Mouse (Mus musculus) embryo, embryonic 10.5 days (tissue): ENCODE results near the gene Cxadr.
"Not testable (repeated sequence)": the region's sequence is repeated elsewhere in the genome, so short reads cannot be mapped to it uniquely, and the experiment has no call there.

Experiments used
- DNase-seq: peaks from one replicate; pipeline ENCODE4 v3.0.0-alpha.2; 2015; ENCODE audit warnings: low spot score

Gene Cxadr

DNA sequence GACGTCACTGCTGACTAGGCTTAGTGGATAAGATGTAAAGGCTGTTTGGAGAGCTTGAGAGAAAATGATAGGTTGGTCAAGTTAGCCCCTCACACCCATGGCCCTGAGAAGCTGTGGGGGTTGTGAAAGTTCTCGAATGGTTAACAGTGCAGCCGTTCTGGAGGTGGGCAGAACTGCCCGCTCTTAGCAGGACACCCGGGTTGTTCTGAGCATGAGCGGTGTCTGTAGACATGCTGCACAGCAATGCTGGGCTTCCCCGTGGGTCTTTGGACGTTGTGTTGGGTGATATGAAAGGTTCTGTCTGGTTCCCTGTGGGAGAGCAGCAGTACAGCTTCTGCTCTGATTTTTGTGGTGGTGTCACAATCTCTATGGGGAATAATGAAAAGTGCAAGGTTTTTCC is 5.3 kb downstream of the Cxadr start:
- DNase-seq: no peak

DNA sequence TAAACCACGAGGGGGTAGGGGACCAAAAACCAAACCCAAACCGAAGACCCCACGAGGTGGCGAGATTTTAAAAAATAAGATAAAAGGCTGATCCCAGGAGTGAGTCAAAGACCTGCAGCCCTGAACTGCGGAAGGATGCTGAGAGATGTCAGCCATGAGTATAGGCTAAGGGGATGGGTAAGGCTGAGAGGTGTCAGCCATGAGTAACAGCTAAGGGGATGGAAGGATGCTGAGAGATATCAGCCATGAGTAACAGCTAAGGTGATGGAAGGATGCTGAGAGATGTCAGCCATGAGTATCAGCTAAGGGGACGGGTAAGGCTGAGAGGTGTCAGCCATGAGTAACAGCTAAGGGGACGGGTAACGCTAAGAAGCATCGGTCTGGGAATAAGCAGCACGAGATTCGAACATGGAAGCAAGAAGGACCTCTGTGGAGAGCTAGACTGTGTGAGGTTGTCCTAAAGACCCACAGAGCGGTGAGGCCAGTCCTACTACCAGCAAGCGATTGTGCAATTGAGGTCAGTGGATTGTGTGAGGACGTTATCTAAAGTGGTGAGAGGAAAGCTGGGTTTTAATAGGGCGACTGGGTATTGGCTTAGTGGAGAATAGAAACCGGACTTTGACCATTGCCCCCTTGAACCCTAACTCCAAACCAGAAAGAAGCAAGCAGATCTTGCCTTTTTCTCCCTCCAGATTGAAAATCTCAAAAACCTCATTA is 6.3 kb downstream of the Cxadr start:
- no peak for DNase-seq

- DNase-seq: no peak
These were observed 8.0 kb downstream of the Cxadr start for GRCm38 (mm10) chr16:78309258-78309657.

- no peak for DNase-seq
These were observed 12.0 kb downstream of the Cxadr start for GRCm38 (mm10) chr16:78313135-78313887.

DNA sequence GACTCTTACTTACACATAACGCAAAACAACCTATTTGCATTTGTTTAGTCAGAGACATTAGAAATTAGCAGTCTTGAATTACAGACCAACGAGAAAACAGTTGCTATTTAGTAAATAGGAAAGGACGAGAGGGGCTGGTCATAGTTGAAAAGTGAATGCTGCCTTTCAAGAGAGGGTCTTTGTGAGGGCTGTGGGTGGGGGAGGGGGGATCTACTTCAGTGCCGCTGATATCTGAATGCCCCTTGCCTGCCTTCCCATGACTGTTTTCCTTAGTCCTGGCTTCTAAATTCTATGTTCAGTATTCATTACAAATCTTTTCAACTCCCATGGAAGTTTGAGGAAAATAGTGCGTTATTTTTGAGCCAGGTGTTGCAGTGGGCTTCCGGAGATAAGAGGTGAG is 12.7 kb downstream of the Cxadr start:
- peak; percentile 51 for DNase-seq

GRCm38 (mm10) chr16:78316849-78317248 is 15.6 kb downstream of the Cxadr start:
- peak; percentile 54 for DNase-seq

- DNase-seq: no peak
These were observed 16.7 kb downstream of the Cxadr start for GRCm38 (mm10) chr16:78317960-78318359.

DNA sequence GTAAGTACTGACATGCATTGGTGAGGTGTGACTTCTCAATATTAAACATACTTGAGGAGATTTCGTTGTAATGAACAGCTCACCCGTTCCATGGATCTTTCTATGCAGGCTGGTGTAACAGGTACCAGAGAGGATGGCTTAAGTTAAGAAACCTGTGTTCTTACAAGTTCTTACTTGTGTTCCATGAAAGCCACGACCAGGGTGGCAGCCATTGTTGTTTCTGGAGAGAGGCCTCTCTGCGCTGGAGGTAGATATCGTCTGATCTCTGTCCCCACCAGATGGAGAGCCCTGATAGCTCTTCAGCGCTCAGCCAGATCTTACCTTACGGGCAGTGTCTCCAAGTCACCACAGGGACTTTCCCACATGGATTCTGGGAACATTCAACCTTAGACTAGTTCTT is 18.4 kb downstream of the Cxadr start:
- DNase-seq: no peak

GRCm38 (mm10) chr16:78321559-78321958 is 20.3 kb downstream of the Cxadr start:
- DNase-seq: peak; percentile 67

DNA sequence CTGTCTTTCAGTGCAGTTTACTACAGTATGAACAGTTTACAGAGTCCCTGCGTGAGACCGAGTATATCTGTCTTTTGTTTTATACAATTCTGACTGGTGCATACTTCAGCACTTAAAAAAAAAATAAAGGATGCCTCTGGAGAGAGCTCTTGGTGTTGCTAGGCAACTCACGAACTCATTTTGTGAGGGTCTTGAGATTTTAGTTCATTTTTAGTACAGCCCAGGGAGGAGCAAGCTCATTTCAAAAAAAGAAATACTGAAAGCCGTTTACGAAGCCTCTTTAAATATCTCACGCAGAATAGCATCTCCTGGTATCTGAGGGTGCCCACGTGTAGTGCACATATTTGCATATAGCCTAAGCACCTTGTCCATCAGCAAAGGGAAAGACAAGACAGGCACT is 20.9 kb downstream of the Cxadr start:
- DNase-seq: no peak

DNA sequence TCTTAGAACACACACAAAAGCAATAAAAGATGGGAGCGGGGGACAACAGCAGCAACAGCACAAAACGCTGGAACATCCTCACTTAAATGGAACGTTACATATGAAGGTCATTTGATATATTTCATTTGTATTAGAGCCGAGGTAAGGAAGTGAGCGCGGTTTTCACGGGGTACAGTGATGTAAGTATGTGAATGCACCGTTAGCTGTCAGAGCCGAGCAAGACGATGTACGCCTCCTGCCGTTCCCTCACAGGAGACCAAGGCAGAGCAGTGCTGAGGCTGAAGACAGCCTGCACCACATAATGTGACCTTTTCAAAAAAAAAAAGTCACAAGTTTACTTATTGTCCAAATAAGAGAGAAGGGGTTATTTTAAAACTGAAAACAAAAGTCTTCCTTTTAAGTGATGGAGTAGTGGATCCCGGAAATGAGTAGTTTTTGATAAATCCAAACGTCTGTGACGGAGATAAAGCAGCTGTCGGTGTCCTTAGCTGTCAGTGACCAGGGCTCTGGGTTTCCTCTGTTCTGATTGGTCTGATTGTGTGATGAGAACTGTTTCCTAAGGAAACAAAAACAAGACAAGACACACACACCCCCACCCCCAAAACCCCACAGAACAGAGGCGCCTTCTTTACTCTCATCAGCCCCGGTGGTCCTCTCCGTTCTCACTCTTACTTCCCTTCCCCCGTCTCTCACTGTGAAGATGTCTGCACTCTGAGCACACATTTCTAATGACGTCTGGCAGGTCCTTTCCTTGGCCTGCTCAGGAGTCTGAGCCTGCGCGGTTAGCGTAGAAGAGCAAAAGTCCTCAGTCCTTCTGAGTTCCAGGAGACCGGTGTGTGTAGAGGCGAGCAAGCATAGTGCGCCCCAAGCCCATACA is 24.9 kb downstream of the Cxadr start:
- DNase-seq: no peak

DNA sequence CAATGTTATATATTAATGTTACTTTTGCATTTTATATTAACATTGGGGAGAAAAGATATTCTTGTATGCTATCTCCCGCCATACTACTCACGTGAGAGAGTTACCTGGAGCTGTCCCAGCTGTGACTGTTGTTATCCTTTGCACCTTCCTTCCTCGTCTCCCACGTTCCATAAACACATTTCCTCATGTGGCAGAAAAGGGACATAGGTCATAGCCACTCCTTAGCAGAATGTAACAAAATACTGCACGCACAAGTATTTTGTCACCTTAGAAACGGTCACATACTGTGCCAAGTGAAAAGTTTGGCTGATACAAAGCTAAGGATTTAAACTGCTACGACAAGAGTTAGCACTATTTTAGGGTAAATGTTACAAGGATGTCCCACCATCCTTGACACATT is 26.3 kb downstream of the Cxadr start:
- no peak for DNase-seq

DNA sequence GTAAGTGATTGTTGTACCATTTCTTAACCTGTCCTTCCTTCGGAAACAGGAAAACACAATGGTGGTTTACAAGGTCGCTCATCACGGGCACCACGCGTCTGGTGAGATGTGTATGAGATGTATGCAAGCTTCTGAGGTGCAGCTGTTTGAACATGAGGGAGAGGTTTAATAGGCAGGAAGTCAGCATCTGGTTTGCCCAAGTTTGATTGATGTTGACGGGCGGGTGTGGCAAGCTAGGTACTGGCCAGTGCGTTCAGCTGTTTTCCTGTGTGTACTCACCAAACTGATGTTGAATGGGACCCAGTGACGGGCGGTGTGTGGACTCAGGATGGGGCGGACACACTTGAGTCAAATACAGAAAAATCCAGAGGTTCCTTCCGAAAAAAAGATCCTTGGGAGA is 26.7 kb downstream of the Cxadr start:
- DNase-seq: no peak

GRCm38 (mm10) chr16:78337226-78337625 is 35.9 kb downstream of the Cxadr start:
- no peak for DNase-seq

DNA sequence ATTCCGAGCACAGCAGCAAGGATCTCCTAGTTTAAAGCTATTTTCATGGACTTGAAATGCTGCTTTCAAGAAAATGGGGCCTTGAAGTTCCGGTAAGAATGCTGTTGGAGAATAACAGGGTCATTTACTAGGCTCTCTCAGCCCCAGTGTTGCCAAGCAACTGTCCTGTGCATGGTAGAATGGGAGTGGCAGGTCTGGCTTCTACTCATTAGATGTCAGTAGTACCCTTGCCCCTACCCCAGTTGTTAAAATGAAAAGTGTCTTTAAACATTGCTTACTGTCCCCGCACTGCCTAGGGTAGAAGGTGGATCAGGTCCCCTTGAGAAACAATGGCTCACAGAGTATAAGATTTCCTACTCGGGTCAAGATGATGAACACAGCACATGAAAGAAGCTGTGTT is 40.1 kb downstream of the Cxadr start:
- no peak for DNase-seq

GRCm38 (mm10) chr16:78342767-78343166 is 41.5 kb downstream of the Cxadr start:
- DNase-seq: no peak

DNA sequence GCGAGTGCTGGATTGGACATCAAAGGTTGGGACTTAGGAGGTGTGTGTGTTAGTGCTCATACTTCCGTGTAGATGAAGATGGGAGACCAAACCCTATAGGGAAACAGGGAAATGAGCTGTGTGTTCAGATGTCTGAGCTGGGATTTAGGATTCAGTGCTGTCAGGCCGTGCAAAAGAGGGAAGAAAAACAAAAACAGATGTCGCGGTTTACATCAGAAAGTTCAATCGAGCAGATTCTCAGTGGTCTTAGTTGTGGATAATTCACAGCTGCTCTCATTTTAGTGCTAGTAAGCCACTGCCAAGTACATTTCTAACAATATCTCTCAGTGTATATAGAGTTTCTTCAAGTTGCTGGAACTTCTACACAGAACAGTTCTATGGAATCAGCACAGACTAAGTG is 42.5 kb downstream of the Cxadr start:
- no peak for DNase-seq

GRCm38 (mm10) chr16:78346662-78347327 is 45.5 kb downstream of the Cxadr start:
- no peak for DNase-seq

- DNase-seq: no peak
These were observed 46.1 kb downstream of the Cxadr start for GRCm38 (mm10) chr16:78347328-78347926.

- DNase-seq: no peak
These were observed 56.5 kb downstream of the Cxadr start for GRCm38 (mm10) chr16:78357757-78358156.

GRCm38 (mm10) chr16:78361466-78361865 is 60.2 kb downstream of the Cxadr start:
- DNase-seq: no peak

DNA sequence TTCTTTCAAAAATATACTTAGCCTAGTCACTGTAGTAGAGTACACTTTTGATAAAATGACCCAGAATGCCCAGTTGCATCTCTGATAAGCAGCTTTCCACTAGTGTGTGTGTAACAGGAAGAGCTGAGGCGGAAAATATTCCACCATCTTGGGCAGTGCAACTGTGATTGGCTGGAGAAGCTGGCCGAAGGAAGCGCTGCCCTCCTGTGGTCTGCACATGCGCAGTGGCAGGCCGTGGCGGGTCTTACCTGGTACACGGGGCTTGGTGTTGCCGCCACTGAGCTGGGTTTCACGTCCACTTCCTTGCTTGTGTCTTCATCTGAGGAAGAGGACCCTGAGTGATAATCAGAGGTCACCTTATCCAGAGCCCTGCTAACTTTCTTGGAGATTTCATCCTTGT is 63.3 kb downstream of the Cxadr start:
- not testable (repeated sequence) for DNase-seq
